Mouse (Mus musculus): ENCODE results near the gene Farp1. TPM values are rescaled to one million over a fixed set of nuclear protein-coding genes. Genes with fewer than 3 reads are reported as not detected.

Farp1 gene
- total RNA-seq, 2 experiments from 2014 or later, result 7.1 to 8.7 TPM

DNA sequence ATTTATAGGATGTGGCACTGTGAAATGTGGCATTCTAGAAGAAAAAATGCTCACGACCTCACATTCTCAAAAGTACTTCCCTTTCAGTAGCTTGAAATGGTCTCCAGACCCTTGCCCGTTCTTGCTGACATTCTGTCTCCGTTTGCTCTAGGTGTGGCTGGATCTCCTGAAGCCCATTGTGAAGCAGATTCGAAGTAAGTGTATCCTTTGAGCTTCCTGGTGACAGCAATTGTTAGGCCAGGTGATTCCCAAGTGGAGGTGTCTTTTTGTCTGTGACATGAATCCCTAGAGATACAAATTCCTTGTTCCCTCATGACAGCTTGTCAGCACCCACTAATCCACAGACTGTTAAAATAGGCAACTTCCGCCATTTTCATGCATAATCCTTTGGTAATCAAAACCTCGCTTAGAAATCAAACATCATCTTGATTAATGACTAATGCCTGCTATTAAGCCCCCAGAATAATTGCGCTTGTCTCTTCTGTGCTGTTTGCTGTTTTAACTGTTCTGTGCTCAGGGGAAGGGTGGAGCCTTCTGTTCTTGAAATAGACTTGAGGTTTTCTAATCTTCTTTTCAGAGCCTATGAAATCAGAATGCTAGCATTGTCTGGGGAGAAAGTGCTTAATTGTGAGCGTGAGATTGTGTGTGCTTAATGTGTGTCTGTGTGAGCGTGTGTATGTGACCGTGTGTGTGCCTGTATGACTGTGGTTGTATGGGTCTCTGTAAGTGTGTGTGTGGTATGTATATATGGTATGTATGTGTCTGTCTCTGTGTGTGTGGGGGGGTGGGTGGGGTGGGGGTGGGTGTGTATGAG lies 184.4 kb downstream of the Farp1 start:
- no peak for DNase-seq

DNA sequence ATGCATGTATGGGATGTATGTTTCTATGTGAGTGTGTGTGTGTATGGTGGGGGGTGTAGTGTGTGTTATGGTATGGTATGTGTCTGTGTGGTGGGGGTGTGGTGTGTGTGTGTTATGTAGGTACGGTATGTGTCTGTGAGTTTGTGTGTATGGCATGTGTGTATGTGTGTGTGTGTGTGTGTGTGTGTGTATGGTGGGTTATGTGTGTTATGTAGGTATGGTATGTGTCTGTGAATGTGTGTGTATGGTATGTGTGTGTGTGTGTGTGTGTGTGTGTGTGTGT lies 185.0 kb downstream of the Farp1 start:
- DNase-seq, result no peak

DNA sequence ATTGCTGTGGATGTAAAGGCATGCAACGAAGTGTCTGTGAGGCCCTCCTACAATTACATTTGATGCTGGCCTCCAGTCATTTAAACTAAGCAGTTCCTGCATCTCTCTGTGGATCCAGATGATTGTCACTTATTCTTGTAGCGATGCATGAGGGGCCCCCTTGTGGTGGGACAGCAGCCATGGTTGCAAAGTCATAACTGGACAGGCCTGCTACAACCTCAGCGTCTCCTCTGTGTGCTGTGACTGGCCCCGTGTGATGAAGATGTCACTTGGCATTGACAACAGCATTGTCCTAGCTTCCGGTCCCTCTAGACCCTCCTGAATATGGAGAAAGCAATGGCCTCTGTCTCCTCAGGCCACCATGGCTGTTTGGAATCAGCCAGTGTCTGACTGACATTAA lies 185.7 kb downstream of the Farp1 start:
- DNase-seq, result peak; percentile 64 to 85

DNA sequence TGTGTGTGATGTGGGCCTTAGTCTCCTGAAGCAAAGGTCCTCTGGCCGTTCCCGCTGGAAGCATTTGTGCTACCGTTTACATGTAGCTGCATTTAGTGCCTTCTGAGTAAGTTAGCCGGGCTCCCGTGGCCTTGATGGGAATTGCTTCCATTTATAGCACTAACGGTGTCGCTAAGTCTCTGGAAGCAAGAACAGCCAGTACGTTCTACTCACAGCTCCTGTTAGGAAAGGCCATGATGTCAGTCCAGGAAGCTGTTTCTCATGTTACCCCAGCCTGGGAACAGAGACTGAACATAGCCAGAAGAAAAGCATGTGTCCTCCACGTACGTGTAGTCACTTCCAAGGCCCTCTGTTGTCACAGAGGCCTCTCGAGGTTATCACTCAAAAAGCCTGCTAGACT lies 190.8 kb downstream of the Farp1 start:
- peak; percentile 54 to 68 for DNase-seq

DNA sequence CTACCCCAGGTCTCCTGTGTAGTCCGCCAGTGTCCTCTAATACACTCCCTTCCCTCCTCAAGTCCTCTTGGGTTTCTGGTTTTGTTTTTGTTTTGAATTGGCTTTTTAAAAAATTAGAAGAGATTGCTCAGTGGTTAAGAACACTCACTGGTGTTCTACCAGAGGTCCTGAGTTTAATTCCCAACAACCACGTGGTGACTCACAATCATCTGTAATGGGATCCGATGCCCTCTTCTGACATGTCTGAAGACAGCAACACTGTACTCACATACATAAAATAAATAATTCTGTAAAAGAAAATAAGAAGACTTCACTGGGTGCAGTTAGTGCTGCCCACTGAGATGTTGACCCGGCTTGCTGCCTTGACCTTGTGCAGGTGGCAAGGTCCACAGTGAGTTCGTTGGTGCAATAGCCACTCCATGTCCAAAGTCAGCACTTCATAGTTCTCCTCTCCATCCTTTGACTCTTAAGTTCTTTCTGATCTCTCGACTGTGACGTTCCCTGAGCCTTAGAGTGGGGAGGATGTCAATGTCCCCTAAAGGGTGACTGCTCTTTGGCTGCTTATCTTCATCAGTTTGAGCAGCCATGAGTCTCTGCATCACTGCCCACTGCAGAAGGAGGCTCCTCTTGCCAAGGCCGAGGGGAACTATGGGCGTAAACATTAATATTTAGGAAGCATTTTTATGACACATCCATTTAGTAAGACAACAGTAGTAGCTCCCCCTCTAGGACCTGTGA lies 194.2 kb downstream of the Farp1 start:
- no peak for DNase-seq

DNA sequence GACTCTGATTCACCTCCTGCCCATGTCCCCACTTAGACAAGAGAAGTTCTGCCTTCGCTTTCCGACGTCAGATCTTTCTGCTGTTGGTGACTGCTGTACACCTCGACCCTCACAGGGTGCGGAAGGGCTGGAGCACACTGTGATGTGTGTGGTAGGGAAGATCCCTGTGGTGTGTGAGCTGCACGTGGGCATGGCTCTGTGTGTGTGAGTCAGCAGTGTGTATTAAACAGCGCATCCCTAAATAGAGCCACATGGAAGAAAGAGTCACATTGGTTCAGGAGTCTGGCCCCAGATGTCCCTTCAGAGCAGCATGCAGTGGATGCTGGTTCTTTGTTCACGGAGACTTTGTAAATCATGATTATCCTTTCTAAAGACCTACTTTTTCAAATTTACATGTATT lies 196.2 kb downstream of the Farp1 start:
- no peak for DNase-seq

DNA sequence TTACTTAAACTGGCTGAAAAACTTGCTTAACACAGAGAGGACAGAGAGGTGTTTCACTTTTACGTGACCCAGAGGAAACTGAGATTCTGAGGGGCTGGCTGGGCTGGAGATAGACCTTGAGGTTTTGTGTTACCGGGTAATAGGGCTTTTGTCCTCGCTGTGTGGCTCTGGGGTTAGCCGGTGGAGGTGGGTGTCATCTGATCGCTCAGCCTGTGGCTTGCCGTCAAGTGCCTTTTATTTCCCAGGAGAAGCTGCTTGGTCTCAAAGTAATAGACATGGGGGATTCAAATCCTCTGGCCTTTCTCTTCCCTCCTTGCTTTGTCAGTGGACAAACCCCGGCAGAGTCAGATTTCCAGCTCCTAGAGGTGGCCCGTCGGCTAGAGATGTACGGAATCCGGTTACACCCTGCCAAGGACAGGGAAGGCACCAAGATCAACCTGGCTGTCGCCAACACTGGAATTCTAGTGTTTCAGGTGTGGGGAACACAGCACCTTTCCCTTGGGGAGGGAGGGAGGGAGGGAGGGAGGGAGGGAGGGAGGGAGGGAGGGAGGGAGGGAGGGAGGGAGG lies 199.8 kb downstream of the Farp1 start:
- DNase-seq, result no peak

DNA sequence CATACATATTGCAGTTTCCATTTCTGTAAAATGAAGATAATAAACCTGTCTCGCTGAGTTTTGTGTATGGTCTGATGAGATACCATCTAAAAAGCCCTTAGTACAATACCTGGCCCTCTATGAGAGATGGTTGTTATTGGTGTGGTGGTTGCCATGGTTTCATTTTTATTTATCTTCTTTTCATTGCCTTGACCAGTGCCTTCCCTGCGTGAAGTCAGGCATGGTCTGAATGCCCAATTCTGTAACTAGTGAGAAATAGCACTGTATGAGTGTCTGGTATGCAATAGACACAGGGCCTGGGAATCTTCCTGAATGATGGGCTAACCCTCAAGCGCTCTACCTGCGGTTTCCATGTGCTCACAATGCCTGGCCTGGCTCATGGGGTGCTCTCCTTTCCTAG lies 201.7 kb downstream of the Farp1 start:
- DNase-seq, result no peak

DNA sequence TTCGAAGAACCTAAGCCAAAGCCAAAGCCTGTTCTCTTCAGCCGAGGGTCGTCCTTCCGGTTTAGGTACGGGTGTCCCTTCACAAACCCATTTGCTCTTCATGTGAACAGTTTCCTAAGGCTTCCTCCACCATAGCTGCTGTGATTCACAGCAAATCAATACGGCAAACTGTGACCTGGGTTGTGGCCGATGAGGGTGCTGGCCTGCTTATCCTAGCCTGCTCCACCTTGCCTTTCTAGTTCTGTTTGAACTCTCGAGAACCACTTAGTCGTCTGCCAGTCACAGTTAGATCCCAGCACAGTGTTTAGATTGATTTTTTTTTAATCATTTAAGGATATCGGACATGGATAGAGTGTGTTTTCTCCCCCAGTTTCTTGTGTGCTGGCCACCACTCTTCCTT lies 203.7 kb downstream of the Farp1 start:
- DNase-seq, result no peak

DNA sequence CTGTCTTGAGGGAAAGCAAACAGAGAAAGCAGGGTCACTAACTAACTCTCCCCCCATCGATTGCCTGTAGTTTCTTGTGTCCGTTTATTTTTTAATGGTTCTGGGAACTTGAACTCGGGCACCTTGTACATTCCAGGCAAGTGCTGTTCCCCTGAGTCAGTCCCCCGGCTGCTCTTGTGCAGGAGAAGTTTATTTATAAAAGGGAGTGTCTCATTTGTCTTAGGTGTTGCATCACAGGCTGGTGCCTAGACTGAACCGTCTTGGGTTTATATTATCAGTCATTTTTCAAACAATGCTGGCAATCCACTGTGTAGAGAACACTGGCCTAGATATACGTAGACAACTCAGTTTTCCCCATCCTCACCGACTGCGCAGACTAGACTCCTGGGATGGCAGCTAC lies 204.4 kb downstream of the Farp1 start:
- no peak for DNase-seq

DNA sequence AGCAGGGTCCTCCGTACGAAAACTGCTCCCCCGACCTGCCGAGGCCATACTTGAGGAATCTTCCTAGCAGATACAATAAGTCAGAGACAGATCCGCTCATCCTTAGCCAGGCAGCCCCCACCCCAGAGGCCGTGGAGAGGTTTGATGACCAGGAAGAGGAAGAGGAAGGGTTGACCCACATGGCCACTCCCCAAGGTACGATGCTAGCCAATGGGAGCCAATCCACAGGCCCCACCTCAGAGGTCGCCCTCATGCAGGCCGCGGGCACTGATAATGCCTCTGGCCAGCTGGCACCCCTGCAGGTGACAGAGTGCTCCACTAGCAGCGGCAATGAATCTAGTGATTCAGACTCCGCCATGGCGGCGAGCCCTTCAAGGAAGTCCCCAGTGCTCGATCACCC lies 209.1 kb downstream of the Farp1 start:
- no peak for DNase-seq

DNA sequence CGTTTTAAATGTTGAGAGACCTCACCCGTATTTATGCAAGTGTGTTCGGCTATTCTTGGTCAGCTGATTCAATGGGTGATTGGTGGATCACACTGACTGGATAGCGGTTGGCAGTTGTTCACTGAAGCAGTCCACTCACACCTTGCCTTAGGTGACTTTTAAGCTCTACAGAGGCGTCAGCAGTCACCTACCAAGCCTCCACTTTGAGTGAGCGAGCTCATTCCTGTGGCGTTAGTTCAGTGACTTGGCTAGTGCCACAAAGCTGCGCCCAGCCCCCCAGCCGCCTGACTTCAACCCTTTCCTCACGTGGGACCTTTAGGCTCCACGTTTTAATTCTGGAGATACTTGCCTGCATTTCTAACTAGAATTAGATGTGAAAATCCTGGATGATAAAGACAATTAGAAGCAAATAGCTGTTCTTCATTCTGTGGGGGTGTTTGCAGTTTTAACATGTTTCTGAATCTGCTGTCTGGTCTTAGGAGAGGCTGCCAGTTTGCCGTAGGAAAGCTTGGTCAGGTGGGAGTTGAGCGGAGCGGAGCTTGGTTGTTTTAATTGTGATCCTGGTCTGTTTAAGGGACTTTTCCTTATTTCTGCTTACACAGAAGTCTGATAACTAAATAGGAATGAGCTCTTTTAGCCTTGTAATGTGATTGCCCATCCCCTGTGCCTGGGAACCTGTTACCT lies 211.2 kb downstream of the Farp1 start:
- DNase-seq, result peak; percentile 35 to 38

DNA sequence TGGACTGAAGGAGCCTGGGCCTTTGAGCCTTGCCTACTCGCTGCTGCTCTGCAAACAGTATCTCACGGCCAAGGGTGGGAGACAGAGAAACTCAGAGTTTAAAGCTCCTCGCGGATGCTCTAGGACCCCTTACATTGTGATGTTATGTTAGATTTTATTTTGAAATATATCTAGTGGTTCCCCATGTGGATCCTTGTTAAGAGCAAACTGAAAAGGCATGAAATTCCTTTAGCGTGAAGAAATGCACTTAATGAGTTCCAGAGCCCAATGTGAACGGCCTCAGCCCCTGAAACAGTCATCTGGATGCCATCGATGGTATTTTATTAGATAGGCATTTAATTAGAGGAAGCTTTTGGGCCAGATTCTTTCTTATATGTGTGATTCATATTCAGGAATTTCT lies 212.3 kb downstream of the Farp1 start:
- no peak for DNase-seq

DNA sequence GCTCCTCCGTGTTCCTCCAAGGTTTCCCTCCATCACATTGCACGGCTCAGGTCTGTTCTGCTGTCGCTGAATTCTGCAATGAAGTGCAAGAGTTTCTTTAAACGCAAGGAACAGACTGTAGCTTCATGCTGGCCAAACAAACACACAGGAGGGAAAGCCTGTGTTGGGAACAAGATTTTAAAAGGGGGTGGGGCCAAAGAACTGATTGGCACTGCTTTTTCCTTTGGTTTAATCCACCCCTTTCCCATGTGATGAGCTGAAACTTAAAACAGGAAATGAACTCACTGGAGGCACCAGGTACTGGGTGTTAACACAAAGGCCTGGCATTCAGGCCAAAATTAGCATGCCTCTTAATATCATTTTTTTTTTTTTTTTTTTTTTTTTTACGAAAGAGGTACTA lies 213.3 kb downstream of the Farp1 start:
- peak; percentile 22 to 30 for DNase-seq

DNA sequence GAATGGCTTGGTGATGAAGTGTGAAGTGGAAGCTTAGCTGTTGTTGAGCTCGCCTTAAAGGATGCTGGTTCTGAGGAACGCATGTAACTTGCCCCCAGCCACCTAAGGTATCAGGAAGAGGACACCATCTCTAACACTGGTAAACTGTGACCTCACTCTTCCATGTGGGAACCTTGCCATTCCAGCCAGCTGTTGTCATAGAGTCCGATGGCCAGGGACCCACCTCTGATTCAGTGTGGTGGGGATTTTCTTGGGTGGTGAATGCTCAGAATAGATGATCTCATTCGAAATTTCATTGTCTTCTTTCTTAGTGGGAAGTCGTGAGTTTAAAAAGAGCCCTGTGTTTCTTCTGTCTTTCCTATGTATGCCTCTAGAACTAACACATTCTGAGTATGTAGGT lies 216.1 kb downstream of the Farp1 start:
- DNase-seq, result no peak

DNA sequence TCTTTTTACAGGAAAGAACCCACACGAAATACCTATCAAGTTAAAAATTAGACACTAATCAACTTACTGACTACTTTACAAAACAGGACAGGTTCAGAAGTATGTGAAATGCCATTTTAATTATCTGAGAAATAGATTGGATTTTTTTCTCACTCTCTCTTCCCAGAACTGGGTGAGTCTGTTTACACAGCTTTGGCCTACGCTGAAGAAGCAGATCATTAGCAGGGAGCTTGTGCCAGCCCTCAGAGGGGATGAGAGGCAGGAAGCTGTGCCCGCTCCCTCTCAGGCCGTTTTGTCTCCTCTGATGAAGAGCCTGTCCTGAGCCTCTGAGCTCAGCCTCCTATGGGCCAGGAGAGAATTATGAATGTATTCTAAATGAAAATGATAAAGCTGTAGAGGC lies 216.7 kb downstream of the Farp1 start:
- no peak for DNase-seq

DNA sequence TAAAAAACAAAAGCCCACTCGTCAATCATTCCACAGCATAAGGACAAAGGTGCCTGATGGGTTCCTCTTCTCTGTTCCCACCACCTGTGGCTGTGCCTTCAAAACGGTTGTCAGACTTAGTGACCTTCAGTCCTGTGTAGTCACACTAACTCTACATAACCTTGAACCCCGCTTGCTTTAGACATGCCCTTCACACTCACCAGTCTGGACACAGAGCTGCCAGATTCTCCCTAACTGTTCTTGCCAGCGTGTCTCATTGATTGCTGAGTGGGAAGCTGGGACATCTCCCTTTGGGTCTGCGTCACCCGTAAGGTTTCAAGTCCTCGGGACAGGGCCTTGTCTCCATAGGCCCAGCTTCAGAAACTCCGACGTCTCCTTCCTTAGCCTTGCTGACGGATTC lies 217.5 kb downstream of the Farp1 start:
- DNase-seq, result no peak

DNA sequence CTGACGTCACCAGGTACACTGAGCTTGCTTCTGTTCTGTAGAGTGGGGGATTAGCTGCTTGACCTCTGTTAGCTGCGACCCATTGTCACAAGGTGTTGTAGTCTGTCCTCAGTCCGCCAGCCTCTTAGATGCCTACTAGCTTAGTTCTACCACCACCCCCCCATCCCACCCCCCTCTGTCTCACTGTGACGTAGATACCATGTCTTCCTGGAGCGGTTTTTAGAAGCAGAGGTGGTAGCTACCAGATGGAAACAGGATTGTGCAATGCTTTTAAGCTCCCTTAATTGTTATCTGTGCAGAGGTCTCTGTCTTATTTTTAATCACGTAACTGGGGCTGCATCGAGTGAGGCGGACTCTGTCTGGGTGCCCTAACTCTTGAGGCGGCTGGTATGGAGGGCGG lies 219.9 kb downstream of the Farp1 start:
- DNase-seq, result no peak

DNA sequence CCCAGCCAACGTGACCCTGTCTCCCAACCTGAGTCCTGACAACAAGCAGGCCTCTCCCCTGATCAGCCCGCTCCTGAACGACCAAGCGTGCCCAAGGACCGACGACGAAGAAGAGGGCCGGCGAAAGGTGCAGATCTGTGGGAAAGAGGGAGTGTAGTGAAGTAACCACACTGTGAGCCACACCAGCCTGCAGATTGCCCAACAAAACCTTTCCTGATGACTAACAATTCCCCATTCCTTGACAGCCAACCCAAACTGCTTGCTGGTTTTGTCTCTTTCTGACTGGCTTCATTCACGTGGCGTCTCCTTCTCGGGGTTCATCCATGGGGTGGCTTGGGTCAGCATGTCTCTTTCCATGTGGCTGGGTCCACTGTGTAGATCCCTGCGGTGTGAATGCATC lies 220.5 kb downstream of the Farp1 start:
- no peak for DNase-seq

DNA sequence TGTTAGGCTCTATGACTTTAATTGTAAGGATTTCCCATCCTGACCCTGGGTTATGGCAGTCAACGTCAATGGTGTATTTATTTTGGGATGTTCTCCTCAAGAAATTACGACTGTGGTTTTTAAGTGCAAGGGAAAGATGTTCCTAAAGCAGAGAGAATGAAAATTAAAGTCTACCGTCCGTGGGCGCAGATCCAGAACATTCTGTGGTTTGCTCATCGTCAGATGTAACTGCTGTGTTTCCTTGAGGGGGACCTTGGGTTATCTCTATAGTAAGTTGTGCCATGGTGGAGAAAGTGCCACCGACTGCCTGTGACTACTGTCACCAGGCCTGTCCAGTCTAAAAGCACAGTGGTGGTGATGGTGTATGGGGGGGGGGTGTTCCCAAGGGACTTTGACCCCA lies 221.9 kb downstream of the Farp1 start:
- DNase-seq, result no peak

DNA sequence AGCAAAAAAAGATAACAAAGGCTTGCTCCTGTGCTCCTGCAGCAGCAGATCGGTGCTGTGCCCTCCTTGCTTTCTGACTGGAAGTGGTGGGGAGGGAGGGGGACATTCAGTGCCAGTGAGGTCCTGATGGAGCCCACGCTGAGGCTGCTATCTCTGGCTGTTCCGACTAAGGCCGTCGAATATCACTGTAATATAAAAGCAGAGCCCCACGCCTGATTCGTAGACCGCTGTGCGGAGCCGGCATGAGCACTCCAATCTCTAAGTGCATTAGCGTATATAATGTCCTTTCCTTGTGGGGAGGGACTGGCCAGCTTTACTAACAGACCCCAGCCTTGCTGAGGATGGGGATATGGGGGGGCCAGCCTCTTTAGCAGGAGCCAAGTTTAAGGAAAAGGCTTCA lies 224.3 kb downstream of the Farp1 start:
- DNase-seq, result no peak

DNA sequence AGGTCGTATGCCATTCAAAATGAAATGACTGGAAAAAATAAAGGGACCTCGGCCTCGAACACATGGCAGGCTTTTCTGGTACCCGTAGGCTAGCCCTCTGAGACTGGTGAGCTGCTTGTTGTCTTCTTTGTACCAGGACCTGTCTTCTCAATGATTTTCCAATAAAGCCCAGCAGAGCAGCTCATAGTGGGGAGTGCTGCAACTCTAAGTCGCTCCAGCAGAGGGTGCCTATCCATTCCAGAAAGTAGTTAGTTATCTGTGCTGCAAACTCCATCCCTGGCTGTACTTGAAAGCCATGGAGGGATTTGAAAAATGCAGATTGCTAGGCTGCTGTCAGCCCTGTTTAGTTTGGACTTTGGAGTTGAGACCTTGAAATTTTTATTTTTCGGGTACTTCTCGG lies 224.8 kb downstream of the Farp1 start:
- DNase-seq, result peak; percentile 43 to 72

DNA sequence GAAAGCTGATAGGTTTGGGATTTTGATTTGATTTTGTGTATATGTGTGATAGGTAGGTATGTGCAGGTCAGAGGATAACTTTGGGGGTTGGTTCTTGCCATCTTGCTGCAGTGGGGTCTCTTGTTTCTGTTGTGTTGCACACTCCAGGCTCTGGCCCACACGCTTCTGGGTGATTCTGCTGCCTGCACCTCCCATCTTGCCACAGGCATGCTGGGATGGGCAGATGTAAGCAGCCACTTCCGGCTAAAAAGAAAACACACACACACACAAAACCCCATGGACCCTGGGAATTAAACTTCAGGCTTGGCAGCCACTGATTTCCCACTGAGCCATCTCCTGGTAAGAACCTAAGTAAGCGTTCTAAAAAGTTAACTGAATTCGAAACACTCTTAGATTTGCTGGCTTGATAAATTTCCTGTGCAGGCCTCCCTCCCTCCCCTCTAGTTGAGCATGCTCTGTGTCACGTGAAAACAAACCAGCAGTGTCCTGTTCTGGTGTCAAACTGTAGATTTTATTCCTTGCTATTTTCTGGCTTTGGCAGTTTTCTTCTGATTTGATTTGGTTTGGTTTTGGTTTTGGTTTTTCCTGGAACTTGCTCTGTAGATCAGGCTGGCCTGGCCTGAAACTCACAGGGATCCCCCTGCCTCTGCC lies 226.4 kb downstream of the Farp1 start:
- no peak for DNase-seq
